Mouse (Mus musculus): Measurements from ENCODE around the gene Olfr1054. TPM values are rescaled to one million over a fixed set of nuclear protein-coding genes. Genes with fewer than 3 reads are reported as not detected.

Gene Olfr1054
- polyA plus RNA-seq, 1 experiment, result not detected

DNA sequence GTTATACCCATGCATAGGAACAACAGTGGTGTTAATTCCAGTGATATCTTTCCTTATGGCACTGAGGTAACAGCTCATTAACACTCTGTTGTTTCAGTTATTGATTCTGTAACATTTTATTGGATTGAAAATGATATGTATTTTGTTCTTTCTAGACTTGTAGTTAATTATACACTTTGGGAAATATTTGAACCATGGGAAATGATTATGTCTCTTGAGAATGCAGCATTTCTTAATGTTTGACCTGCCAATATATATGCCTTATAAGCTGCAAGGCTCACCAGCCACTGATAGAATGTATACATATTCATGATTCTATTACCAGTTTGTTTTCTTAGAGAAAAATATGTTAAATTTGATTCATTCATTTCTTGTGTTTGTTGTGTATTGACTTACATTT is 43.1 kb downstream of the Olfr1054 start, which contains the start of gene Olfr1052:
TSS of gene Olfr1052 (plus strand) at position 301 of the 400 bp plus-strand sequence.
- TF ChIP-seq CTCF (IDR thresholded peaks at IDR 0.05; ENCODE audit: extremely low read depth, insufficient read depth, insufficient read length, insufficient replicate concordance) (no peak), POLR2A (IDR thresholded peaks at IDR 0.05; ENCODE audit: low read depth, low read length) (no peak)
- Histone ChIP-seq H3K36me3 (ENCODE audit: control insufficient read depth, insufficient read depth, low read length) (no peaks in the 10 kb centered on the region), H3K27ac (ENCODE audit: insufficient read depth, low read length) (no peak within 1 kb of the TSS), H3K4me1 (ENCODE audit: control insufficient read depth, insufficient read depth, insufficient read length) (no peaks in the 10 kb centered on the region), H3K27me3 (ENCODE audit: control insufficient read depth, insufficient read depth, low read length) (no peaks in the 10 kb centered on the region), H3K4me3 (ENCODE audit: extremely low read depth, insufficient read depth, insufficient read length) (no peak within 1 kb of the TSS)
- DNase-seq (ENCODE audit: low read depth in 1 of 2, low spot score in 2 of 2), result no peak

Other genes starting within 250 kb of the Olfr1054 start
- gene Olfr1037, start 248.0 kb downstream of the Olfr1054 start, polyA plus RNA-seq (2012; rRNA removed), result not detected in 2 replicates
- gene Olfr1039, start 199.5 kb downstream of the Olfr1054 start, polyA plus RNA-seq (2012; rRNA removed), result not detected in 2 replicates
- not detected in 2 replicates for gene Olfr1040, start 188.7 kb downstream of the Olfr1054 start, polyA plus RNA-seq (2012; rRNA removed)
- gene Olfr1042, start 173.6 kb downstream of the Olfr1054 start, polyA plus RNA-seq (2012; rRNA removed), result not detected in 2 replicates
- gene Olfr1043, start 167.9 kb downstream of the Olfr1054 start, polyA plus RNA-seq (2012; rRNA removed), result not detected in 2 replicates
- gene Olfr1044, start 157.6 kb downstream of the Olfr1054 start, polyA plus RNA-seq (2012; rRNA removed), result not detected in 2 replicates
- gene Olfr52, start 149.8 kb downstream of the Olfr1054 start, polyA plus RNA-seq (2012; rRNA removed), result not detected in 2 replicates
- not detected in 2 replicates for gene Olfr1045, start 132.4 kb downstream of the Olfr1054 start, polyA plus RNA-seq (2012; rRNA removed)
- not detected in 2 replicates for gene Olfr1046, start 116.1 kb downstream of the Olfr1054 start, polyA plus RNA-seq (2012; rRNA removed)
- gene Olfr1047, start 104.0 kb downstream of the Olfr1054 start, polyA plus RNA-seq (2012; rRNA removed), result not detected in 2 replicates
- not detected in 2 replicates for gene Olfr1048, start 95.1 kb downstream of the Olfr1054 start, polyA plus RNA-seq (2012; rRNA removed)
- not detected in 2 replicates for gene Olfr1049, start 77.1 kb downstream of the Olfr1054 start, polyA plus RNA-seq (2012; rRNA removed)
- gene Olfr1051, start 56.3 kb downstream of the Olfr1054 start, polyA plus RNA-seq (2012; rRNA removed), result not detected in 2 replicates
- not detected in 2 replicates for gene Olfr1052, start 43.0 kb downstream of the Olfr1054 start, polyA plus RNA-seq (2012; rRNA removed)
- gene Olfr1053, start 20.1 kb downstream of the Olfr1054 start, polyA plus RNA-seq (2012; rRNA removed), result not detected in 2 replicates
- not detected in 2 replicates for gene Olfr1055, start 14.9 kb upstream of the Olfr1054 start, polyA plus RNA-seq (2012; rRNA removed)
- gene Olfr1056, start 27.0 kb upstream of the Olfr1054 start, polyA plus RNA-seq (2012; rRNA removed), result not detected in 2 replicates
- gene Olfr1057, start 43.0 kb upstream of the Olfr1054 start, polyA plus RNA-seq (2012; rRNA removed), result not detected in 2 replicates
- gene Olfr1058, start 53.1 kb upstream of the Olfr1054 start, polyA plus RNA-seq (2012; rRNA removed), result not detected in 2 replicates
- not detected in 2 replicates for gene Olfr1061, start 78.6 kb upstream of the Olfr1054 start, polyA plus RNA-seq (2012; rRNA removed)
- gene Olfr1062, start 91.3 kb upstream of the Olfr1054 start, polyA plus RNA-seq (2012; rRNA removed), result not detected in 2 replicates
- gene Olfr1065, start 115.2 kb upstream of the Olfr1054 start, polyA plus RNA-seq (2012; rRNA removed), result not detected in 2 replicates
- not detected in 2 replicates for gene Olfr1066, start 120.8 kb upstream of the Olfr1054 start, polyA plus RNA-seq (2012; rRNA removed)
- gene Olfr228, start 152.0 kb upstream of the Olfr1054 start, polyA plus RNA-seq (2012; rRNA removed), result not detected in 2 replicates
- not detected in 2 replicates for gene Olfr1076, start 173.0 kb upstream of the Olfr1054 start, polyA plus RNA-seq (2012; rRNA removed)
- gene Olfr1079, start 207.0 kb upstream of the Olfr1054 start, polyA plus RNA-seq (2012; rRNA removed), result not detected in 2 replicates
- not detected in 2 replicates for gene Olfr1080, start 222.8 kb upstream of the Olfr1054 start, polyA plus RNA-seq (2012; rRNA removed)